Mouse (Mus musculus): ENCODE data around the gene Prss46.
"Not testable (repeated sequence)": the region's sequence is repeated elsewhere in the genome, so short reads cannot be mapped to it uniquely, and the experiment has no call there.

Prss46 gene

DNA sequence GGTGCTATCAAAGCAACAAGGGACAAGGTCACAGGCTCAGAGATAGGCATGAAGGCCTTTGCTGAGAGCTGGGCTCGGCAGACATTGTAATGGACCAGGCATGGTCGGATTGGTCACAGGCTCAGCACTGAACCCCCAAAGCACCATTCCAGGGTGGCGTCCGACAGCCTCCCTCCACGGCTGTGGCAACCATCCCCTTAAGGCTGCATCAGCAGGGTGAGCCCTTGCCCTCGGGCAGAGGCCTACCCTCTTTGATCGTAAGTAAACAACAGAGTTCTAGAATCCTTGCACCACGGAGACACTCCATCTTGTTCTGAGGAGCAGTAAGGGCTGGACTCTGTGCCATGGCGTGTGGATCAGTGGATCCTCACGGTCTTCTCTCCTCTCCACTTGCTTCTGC is at the start of gene Prss46:
TSS of gene Prss46 (plus strand) at position 301 of the 400 bp plus-strand sequence.
- no peak for DNase-seq (ENCODE audit: low read depth, low spot score)

DNA sequence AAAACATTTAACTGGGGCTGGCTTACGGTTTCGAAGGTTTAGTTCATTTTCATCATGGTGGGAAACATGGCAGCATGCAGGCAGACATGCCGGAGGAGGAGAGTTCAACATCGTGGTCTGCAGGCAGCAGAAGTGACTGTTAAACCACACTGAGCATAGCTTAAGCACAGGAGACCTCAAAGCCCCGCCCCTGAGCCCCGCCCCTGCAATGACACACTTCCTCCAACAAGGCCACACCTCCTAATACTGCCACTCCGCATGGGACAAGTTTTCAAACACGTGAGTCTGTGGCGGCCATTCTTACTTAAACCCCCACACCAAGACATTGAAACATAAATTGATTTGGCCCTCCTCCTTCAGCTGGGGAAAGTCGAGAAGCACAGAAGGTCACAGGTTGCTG is 47.3 kb upstream of the Prss46 start:
- DNase-seq (ENCODE audit: low read depth, low spot score) = no peak

DNA sequence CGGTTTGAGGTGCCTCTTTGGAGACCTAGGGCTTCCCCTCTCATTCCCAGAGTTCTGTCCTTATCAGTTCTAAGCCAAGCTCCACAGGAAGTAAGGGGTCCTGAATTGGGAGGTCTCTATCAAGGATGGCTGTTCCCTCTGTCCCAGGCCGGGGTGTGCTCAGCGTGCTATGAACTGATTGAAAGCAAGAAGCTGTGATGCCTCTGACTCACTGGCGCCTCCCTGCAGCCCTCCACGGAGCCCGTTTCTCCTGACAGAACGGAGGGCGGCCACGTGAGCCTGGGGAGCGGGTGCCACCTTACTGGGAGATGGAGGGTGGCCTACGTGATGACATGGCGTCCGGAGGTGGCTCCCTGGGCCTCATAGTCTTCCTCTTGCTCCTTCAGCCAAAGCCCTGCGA is 46.4 kb upstream of the Prss46 start, which contains the start of gene Prss42:
TSS of gene Prss42 (plus strand) at position 301 of the 400 bp plus-strand sequence.
- no peak for DNase-seq (ENCODE audit: low read depth, low spot score)

- DNase-seq (ENCODE audit: low read depth, low spot score) = no peak
Observed at GRCm38 (mm10) chr9:110800834-110801479, 43.3 kb upstream of the Prss46 start.

DNA sequence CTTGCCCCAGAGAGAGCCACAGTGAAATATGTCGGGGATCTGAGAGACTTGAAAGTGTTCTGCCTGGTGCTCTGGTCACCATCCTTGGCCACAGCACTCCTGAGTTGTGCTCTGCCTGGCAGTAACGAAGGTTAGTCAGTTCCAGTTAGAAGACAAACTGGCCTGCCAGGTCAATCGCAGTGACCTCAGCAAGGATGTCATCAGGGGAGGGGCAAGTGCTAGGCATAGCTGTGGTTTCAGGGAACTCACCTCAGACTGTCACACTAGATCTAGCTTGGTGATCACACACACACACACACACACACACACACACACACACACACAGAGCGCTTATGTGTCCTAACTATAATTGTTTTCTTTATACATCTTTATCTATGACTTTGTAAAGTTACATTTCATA is 41.0 kb upstream of the Prss46 start:
- DNase-seq (ENCODE audit: low read depth, low spot score) = no peak

DNA sequence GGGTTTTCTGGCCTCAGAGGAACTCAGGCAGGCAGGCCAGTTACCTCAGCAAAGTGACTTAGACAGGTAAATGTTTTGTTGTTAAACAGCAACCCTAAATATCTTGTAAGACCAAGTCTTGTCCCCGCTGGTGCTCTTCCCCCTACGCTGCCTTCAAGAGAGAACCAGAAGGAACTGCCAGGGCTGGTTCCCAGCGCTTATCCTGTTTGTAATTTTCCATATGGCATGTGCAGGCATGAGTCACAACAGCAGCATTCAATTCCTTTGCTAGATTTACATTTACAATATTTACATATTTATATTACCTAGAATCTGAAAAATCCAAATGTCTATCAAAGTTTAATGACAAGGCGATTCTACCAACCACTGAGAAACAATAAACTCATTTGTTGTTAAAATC is 34.3 kb upstream of the Prss46 start:
- DNase-seq (ENCODE audit: low read depth, low spot score) = no peak

DNA sequence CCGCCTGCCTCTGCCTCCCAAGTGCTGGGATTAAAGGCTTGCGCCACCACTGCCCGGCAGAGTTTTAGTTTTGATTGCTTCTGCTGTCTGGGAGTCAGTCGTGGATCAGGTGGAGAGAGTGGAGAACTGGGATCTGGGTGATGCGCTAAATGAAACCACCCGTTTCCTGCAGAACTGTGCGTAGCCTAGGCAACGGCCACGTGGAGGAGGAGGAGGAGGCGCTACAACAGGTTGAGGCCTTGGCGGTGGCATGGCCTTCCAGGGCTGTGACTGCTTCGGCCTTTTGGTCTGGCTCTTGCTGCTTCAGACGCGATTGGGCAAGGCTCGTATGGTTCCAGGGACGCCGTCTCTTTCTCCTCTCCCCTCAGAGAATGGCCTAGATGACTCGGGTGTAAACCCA is 30.5 kb upstream of the Prss46 start, which contains the start of gene Prss44:
TSS of gene Prss44 (plus strand) at position 206 of the 400 bp plus-strand sequence.
- DNase-seq (ENCODE audit: low read depth, low spot score) = no peak

DNA sequence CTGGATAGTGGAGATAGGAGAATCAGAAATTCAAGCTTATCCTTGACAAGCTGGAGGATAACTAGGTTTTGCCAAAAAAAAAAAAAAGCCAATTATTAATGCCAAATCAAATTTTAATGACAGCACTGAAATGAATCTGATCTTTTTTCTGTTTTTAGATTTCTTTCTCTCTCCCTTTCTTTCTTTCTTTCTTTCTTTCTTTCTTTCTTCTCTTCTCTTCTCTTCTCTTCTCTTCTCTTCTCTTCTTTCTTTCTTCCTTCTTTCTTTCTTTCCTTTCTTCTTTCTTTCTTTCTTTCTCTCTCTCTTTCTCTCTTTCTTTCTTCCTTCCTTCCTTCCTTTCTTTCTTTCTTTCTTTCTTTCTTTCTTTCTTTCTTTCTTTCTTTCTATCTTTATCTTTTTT is 23.8 kb upstream of the Prss46 start:
- DNase-seq (ENCODE audit: low read depth, low spot score) = not testable (repeated sequence)

DNA sequence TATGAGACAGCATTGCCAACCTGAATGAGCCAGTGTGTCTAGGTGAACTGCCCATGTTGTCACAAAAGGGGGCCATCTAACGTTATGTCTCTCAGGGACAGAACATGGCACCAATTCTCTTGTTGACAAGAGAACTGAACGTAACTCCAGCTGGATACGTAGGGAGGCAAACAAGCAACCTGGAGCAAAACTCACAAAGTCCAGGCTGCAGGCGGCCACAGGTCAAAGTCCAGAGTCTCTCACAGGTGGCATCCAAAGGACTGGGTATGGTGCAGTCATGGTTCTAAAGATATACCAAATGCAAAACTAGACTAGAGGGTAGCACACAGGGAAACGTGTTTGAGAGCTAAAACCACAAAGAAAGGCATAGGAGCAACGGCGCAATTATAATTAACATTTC is 22.9 kb upstream of the Prss46 start:
- no peak for DNase-seq (ENCODE audit: low read depth, low spot score)

- DNase-seq (ENCODE audit: low read depth, low spot score) = no peak
Observed at GRCm38 (mm10) chr9:110825426-110825825, 18.9 kb upstream of the Prss46 start.

DNA sequence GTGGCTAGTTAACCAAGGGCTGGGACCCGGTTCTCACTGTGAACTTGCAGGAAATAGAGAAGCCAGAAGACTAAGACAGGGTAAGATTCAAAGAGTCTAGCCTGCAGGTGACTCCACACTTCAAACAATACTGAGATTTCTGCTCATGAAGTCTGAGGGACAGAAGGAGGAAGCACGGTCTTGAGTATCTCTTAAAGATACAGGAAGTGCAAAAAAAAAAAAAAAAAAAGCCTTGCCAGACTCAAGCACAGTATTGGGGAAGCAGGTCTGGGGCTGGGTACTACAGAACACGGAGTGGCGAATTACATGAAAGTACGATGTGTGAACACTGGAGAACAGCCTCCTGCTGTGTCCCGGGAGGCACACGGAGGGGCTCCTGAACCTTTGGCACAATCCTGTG is 18.5 kb upstream of the Prss46 start:
- no peak for DNase-seq (ENCODE audit: low read depth, low spot score)

GRCm38 (mm10) chr9:110826390-110826789 is 17.9 kb upstream of the Prss46 start, which contains the start of gene Prss43:
Gene Prss43, plus strand, starts transcription at chr9:110826690.
- DNase-seq (ENCODE audit: low read depth, low spot score) = no peak

- DNase-seq (ENCODE audit: low read depth, low spot score) = no peak
Observed at GRCm38 (mm10) chr9:110833021-110833420, 11.3 kb upstream of the Prss46 start.

DNA sequence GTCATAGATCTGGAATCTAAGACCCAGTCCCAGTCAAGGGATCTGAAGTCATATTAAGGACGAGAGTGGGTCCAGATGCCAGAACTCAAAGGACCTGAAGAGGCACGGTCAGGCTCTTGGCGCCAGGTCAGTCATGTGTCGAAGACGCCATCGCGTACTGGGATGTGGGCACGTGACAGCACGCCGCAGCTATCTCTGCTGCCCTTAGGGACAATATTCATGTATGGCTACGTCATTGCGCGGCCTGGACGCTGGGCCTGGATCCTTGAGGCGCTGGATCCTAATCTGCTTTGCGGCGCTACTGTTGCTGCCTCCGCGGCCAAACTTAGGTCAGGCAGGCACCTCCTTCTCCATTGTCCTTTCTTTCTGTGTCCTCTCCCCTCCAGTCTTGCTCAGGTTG is 9.9 kb upstream of the Prss46 start, which contains the start of gene Prss45:
TSS of gene Prss45 (plus strand) at position 178 of the 400 bp plus-strand sequence.
- DNase-seq (ENCODE audit: low read depth, low spot score) = no peak

DNA sequence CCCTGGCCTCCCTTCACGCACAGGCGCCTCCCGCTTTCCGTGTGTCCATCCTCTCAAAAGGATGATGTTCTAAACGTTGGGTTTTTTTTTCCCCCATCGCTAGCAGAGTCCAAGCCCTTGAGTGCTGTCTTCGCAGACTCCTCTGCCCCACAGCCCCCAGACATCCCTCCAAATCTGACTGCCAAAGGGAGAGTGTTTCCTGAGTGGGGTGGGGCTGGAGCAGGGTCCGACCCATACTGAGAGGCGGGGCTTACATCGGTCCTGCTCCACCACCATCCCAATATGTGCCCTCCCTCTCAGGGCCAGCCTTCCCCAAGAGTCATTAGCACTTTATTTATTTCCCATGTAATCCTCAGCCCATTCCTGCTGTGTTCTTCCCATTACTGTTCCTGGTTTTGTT is 9.3 kb upstream of the Prss46 start:
- no peak for DNase-seq (ENCODE audit: low read depth, low spot score)

GRCm38 (mm10) chr9:110836112-110836511 is 8.2 kb upstream of the Prss46 start:
- DNase-seq (ENCODE audit: low read depth, low spot score) = no peak

DNA sequence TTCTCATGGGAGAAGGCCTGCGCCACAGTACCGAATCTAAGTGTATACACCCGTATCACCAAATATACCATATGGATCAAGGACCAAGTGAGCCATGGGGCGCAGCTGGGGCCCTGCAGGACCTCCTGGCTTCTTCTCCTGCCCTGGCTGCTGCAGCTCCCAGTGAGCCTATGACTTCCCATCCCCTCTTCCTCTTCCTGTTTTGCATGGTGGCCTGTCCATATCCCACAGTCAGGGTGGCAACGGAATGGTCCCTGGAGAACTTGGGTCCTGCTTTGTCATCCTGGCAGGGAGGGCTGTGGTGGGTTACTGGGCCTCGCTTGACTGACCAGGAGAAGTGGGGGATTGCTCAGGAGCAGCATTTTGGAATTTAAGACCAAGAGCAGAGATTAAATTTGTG is 3.4 kb upstream of the Prss46 start:
- DNase-seq (ENCODE audit: low read depth, low spot score) = no peak

DNA sequence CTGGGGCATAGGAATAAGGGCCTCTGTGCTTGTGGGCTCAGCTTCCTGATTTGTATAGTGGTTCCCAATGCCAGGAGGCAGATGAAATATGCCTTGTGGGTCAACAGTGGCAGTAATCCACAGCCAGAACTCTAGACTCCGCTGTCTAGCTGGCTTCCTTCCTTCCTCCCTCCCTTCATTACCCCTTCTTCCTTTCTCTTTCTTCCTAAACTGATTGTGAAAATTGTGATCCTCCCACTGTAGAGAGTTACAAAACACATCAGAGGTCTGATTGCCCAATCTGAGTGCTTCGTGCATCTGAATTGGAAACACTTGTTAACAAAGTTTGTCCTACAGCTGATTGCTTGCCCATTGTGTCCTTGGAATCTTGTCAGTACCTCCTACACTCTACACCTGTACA is 2.9 kb upstream of the Prss46 start:
- no peak for DNase-seq (ENCODE audit: low read depth, low spot score)

- no peak for DNase-seq (ENCODE audit: low read depth, low spot score)
Observed at GRCm38 (mm10) chr9:110849162-110849561, 4.9 kb downstream of the Prss46 start.

DNA sequence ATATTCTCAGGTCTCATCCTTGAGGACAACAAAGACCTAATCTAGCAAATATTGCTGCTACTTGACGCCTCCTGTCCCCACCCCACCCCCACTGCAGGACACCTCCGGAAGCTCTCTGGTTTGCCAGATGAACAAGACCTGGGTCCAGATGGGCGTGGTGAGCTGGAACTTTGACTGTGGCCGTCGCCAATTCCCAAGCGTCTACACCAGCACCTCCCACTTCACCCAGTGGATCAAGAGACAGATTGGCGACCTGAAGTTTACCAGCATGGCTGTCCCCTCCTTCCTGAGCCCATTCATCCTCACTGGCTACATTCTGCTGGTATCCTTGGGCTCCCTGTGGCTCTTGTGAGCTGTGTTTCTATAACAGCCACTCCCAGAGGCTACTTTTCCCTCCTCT is 11.6 kb downstream of the Prss46 start:
- no peak for DNase-seq (ENCODE audit: low read depth, low spot score)

- DNase-seq (ENCODE audit: low read depth, low spot score) = no peak
Observed at GRCm38 (mm10) chr9:110856920-110857319, 12.6 kb downstream of the Prss46 start.

DNA sequence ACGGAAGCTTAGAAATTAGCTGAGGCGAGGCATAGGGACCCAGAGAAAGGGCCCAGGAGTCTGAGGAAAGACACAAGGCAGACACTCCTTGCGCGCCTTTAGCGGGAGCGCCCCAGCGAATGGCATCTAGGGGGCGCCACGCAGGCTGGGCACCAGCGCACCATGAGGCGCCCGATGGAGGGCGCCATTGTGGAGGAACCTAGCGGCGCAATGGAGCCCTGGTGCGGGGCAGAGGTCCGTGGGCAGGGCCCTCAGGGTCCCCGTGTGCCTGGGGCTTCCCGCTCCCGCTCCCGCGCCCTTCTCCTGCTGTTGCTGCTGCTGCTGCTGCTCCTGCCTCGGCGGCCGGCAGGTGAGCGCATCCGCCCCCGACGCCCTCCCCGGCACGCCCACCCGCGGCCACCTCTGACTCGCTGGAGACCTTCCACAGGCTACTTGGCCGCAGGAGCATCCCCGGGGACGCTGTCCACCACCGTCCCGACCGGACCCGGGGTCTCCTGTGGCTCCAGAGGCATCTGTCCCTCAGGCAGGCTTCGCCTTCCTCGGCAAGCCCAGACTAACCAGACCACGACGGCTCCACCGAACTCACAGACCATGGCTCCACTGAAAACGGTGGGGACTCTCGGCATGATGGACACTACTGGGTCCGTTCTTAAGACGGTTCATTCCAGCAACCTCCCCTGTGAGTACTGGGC is 13.6 kb downstream of the Prss46 start, which contains the start of gene Prss50:
TSS of gene Prss50 (plus strand) at position 187 of the 692 bp plus-strand sequence.
- no peak for DNase-seq (ENCODE audit: low read depth, low spot score)

DNA sequence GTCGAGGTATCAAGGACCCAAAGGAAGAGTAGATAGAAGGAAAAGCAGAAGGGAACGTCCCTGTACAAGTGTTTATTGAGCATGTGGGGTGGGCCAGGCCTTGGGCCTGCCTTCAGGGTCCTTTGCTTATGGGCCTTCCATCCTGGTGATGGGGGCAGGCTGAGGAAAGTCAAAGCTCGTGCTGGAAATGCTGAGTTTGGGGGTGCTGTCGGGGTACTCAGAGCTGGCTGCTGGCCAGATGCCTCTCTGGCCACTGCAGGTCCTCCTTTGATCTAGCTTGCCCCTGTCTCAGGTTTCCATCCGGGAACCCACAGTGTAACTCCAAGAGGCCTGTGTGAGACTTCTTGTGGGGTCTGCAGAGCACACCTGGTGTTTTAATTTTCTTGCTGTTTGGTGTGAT is 14.2 kb downstream of the Prss46 start:
- DNase-seq (ENCODE audit: low read depth, low spot score) = no peak
